Comparison of ENCODE assay signal across 7 mouse cellular contexts in genomic region chr7:44385720-44386119, GRCm38 (mm10). TPM values are rescaled to one million over a fixed set of nuclear protein-coding genes. Genes with fewer than 3 reads are reported as not detected.
DNase-seq lines count a peak whose midpoint lies in the region; ATAC-seq and TF ChIP-seq lines count a peak whose summit lies in the region.

TSS of gene 1700008O03Rik (minus strand) at chr7:44385820.

- no peak for TF ChIP-seq POLR2A in lung, adult 2 months (IDR thresholded peaks at IDR 0.05; ENCODE audit: borderline replicate concordance, extremely low read depth, low read depth, low read length)

- peak within 1 kb of the TSS; percentile 44 for H3K4me3 ChIP-seq in lung, adult 2 months (replicated peaks; ENCODE audit: extremely low read depth, low read depth, low read length)
- peak within 1 kb of the TSS; percentile 66 for H3K4me3 ChIP-seq in forebrain, embryonic 10.5 days
- H3K4me3 ChIP-seq in intestine, postnatal 0 days (ENCODE audit: low read depth, low read length): peak within 1 kb of the TSS; percentile 46
- H3K4me3 ChIP-seq in neural tube, embryonic 15.5 days (replicated peaks): peak within 1 kb of the TSS; percentile 54

- no peaks in the 10 kb centered on the region for H3K9me3 ChIP-seq in forebrain, embryonic 10.5 days
- no peaks in the 10 kb centered on the region for H3K9me3 ChIP-seq in intestine, postnatal 0 days (ENCODE audit: control insufficient read depth)
- H3K9me3 ChIP-seq in neural tube, embryonic 15.5 days (replicated peaks): no peaks in the 10 kb centered on the region

- peak within 1 kb of the TSS; percentile 82 for H3K27ac ChIP-seq in forebrain, embryonic 10.5 days
- no peak within 1 kb of the TSS for H3K27ac ChIP-seq in intestine, postnatal 0 days (ENCODE audit: low read depth, low read length)
- peak within 1 kb of the TSS; percentile 71 for H3K27ac ChIP-seq in neural tube, embryonic 15.5 days (replicated peaks)

- no peak for TF ChIP-seq CTCF in lung, adult 2 months (IDR thresholded peaks at IDR 0.05; ENCODE audit: insufficient read depth, low read length)
- no peak for TF ChIP-seq CTCF in intestine, postnatal 0 days (IDR thresholded peaks at IDR 0.05; ENCODE audit: low read depth)

- H3K9ac ChIP-seq in intestine, postnatal 0 days (ENCODE audit: low read depth, low read length): no peak within 1 kb of the TSS
- H3K9ac ChIP-seq in neural tube, embryonic 15.5 days (replicated peaks): peak within 1 kb of the TSS; percentile 71

- DNase-seq in lung, adult 2 months: no peak
- no peak for DNase-seq in lung, postnatal 36 days
- DNase-seq in forebrain, embryonic 10.5 days (ENCODE audit: extremely low spot score, low spot score): no peak
- no peak for DNase-seq in urinary bladder, postnatal 14 days (ENCODE audit: low spot score)
- no peak for DNase-seq in right cerebral cortex, postnatal 14 days

- peaks cover 2% of the 10 kb centered on the region; the same call in 1 of the 2 replicates for H3K4me1 ChIP-seq in lung, adult 2 months (ENCODE audit: control insufficient read depth, insufficient read depth, low read length)
- peaks cover 24% of the 10 kb centered on the region for H3K4me1 ChIP-seq in forebrain, embryonic 10.5 days
- H3K4me1 ChIP-seq in intestine, postnatal 0 days (replicated peaks; ENCODE audit: control insufficient read depth, insufficient read depth, low read length): no peaks in the 10 kb centered on the region
- peaks cover 26% of the 10 kb centered on the region for H3K4me1 ChIP-seq in neural tube, embryonic 15.5 days

- peak within 1 kb of the TSS; percentile 85 for H3K4me2 ChIP-seq in intestine, postnatal 0 days (replicated peaks; ENCODE audit: low read depth)
- H3K4me2 ChIP-seq in neural tube, embryonic 15.5 days: peak within 1 kb of the TSS; percentile 95

- ATAC-seq in intestine, postnatal 0 days: no peak
- ATAC-seq in neural tube, embryonic 15.5 days (ENCODE audit: low FRiP score): no peak

- WGBS in lung, adult 2 months: 75% methylated on average over 12 of the region's 12 CpGs
- 83% methylated on average over 12 of the region's 12 CpGs for WGBS in forebrain, embryonic 10.5 days
- WGBS in intestine, postnatal 0 days: 80% methylated on average over 12 of the region's 12 CpGs
- 82% methylated on average over 12 of the region's 12 CpGs for WGBS in neural tube, embryonic 15.5 days

- H3K27me3 ChIP-seq in forebrain, embryonic 10.5 days (ENCODE audit: poor library complexity, severe bottlenecking): peaks cover 30% of the 10 kb centered on the region
- peaks cover 18% of the 10 kb centered on the region; the same call in 1 of the 2 replicates for H3K27me3 ChIP-seq in intestine, postnatal 0 days (replicated peaks; ENCODE audit: control insufficient read depth, insufficient read depth, low read length)
- peaks cover 8% of the 10 kb centered on the region for H3K27me3 ChIP-seq in neural tube, embryonic 15.5 days (replicated peaks)

- H3K36me3 ChIP-seq in forebrain, embryonic 10.5 days (replicated peaks): no peaks in the 10 kb centered on the region
- H3K36me3 ChIP-seq in intestine, postnatal 0 days (ENCODE audit: control insufficient read depth, insufficient read depth): no peaks in the 10 kb centered on the region
- 0 out of 2 replicates have a peak, but pooled peaks cover 4% of the 10 kb centered on the region for H3K36me3 ChIP-seq in neural tube, embryonic 15.5 days

RNA-seq across cellular contexts. Expression of gene 1700008O03Rik, which starts in this region (rescaled TPM):
- polyA plus RNA-seq in lung, adult 2 months (2012; rRNA removed): 0.98 and 1.2 TPM in 2 replicates
- polyA plus RNA-seq in forebrain, embryonic 10.5 days (2016; fragmentation: Nextera tagmentation; extraction: Ambion mirVana): 1.6 and 2.1 TPM in 2 replicates
- 0.51 and 0.60 TPM in 2 replicates for polyA plus RNA-seq in intestine, postnatal 0 days (2015; fragmentation: Nextera tagmentation; extraction: Ambion mirVana)
- 2.5 and 3.4 TPM in 2 replicates for polyA plus RNA-seq in neural tube, embryonic 15.5 days (2015; fragmentation: Nextera tagmentation; extraction: Ambion mirVana)
